Mouse (Mus musculus): ENCODE data around the gene Trim28. TPM values are rescaled to one million over a fixed set of nuclear protein-coding genes. Genes with fewer than 3 reads are reported as not detected.

Gene Trim28
- 362 TPM for total RNA-seq (2023)

DNA sequence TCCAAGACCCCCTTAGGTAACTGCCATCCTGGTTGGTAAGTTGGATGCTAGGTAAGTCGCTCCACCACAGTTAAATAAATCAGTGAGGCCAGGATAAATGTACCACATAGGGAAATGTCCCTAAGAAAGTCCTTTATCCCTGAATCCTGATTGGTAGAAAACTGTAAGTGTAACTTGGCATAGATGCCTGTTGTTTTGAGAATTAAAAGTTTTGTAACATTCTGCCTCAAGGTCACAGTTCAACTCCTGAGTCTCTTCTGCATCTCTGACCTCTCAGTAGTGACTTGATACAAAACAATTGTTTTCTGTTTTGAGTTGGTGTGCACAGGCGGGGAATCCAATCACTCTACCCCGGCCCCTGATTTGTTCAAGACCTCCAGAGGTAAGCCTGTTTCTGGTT lies at the start of gene Trim28:
Gene Trim28, plus strand, starts transcription at position 264 of the 400 bp plus-strand sequence.

DNA sequence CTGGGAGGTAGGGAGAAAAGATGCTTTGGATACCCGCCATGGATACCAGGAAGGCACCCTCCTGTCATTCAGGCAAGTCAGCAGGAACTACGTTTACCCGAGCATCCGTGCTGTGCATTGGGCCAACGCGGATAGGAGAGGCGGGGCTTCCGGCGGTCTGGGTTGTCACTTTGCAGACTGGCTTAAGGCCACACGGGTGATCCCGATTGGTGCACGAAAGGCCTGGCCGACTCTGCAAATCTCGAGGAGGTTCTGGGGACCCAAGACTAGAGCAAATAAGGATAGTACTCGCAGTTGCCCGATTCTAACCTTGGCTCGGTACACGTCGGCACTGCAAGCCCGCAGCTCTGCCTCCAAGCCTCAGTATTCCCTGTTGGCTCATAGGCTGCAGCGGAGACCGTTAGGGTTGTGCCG lies 33.2 kb upstream of the Trim28 start, which contains the start of gene Zfp324:
Gene Zfp324, plus strand, starts transcription at position 161 of the 414 bp plus-strand sequence.

DNA sequence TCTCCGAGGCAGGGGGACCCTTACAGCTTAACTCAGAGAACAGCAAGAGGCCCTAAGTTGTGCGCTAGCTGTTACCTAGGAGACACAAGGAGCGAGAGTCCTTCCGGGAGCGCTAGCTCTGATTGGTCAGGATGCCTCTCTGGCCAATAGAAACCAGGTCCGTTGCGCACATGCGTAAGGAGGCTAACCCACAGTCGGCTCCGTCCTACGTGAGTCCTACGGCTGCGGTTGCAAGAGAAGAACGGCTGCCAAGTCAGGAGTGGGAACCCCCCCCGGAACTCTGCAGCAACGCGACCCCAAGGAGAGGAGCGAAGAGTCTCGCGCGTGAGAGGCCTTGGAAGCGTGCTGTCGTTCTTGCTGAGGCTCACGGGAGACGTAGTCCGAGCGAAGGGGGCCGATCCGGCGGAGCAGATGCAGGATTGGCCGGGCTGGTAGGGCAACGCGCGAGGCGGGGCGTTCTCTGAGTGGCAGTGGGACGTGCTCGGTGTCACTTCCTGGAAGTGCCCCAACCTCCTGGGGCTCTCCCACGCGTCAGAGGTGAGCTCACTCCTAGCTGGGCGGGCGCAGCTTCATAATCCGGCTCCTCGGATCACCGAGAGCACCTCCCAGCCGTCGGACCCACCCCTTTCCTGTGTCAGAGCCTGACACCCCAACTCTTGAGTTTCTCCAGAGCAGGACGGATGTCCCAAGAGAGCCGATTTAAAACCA lies 21.1 kb upstream of the Trim28 start, which contains the start of gene Zfp446:
Gene Zfp446, plus strand, starts transcription at position 167 of the 708 bp plus-strand sequence.

DNA sequence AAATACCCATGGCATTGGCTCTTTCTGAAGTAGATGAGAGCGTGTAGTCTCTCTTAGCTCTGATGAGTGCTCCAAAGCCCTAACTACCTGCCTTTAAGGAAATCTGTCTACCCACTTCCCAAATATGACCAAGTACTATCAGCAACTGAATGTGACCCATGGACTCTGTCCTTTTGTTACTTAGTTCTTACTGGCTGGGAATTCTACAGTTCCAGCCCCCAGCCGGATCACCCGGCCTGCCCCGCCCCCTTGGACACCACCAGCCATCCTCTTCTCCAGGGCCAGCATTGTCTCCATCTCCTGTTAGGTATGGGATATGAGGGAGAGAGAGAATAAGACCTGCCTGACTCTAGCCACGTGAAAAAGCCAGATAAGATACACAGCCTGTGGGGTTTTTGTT lies 861 bp upstream of the Trim28 start, which contains the start of gene Slc27a5:
Gene Slc27a5, minus strand, starts transcription at position 140 of the 400 bp plus-strand sequence.

DNA sequence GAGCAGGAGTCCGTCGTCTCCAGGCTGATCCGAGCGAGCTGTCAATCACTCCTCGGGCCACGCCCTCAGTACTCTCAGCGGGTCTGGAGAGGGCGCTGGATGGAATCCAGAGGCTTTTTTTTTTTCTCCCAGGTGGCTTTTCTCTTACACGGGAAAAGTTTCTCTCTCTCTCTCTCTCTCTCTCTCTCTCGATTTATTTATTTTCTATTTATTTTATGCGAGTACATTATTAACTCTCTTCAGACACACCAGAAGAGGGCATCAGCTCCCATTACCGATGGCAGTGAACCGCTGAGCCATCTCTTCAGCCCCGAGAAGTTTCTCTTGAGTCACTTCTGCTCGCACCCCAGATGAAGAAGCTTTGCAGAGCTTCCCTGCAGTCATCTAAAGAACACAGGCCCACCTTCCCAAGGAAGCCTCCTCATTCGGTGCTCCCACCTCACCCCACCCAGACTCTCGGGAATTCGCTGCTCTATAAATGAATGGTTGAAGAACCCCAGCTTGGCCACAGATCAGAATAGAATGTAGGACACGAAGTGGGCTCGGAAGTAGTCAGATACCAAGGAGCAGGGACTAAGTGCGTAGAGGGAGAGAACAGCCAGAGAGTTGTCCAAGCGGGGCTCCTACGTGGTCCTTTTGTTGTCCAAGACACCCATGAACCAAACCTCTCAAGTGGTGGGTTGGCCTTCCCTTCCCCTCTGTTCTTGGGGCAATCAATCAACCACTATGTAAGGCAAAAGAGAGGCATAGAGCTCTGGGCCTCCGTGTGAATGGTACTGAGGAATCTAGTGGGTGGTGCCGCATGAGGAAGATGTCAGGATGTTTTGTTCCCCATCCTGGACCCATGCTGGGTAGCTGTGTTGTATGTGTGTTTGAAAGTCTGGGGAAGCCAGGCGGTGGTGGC lies 11.3 kb downstream of the Trim28 start, which contains the start of gene Zbtb45:
Gene Zbtb45, minus strand, starts transcription at position 30 of the 904 bp plus-strand sequence.

DNA sequence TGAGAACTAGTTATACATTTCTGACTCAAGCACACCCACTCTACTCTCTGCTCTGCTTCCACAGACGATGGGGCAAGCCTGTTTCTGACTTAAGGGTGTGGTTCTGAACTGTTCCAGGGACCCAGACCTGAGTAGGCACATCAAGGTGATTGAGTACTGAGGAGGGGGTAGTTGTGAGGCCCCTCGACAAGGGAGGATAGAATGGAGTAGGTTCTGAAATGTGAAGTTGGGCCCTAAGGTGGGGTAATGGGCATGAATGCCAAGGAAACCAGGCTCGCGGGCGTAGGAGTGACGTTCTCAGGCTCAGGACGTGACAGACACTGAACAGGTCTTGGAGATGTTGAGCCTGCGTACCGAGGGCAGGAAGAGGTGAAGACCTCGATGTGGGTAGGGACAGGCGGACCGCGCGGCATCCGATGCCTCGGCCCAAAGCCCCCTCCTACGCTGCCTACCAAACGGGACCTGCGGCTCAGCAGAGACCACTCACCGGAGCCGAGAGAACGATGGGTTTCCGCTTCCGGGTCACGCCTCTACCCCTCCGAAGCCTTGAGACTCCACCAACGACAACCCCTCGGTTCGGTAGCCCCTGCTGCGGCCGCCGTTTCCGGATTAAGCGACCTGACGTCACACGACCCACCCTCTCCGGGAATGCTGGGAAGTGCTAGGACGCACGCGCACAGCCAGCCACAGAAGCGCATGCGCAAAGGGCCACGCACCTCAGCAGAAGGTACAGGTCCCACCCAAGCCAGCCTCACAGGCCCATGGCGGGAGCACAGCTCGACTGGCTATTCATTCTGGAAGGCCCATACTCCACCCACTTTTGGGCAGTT lies 35.4 kb downstream of the Trim28 start, which contains the start of gene Chmp2a:
Gene Chmp2a, minus strand, starts transcription at position 660 of the 830 bp plus-strand sequence.

DNA sequence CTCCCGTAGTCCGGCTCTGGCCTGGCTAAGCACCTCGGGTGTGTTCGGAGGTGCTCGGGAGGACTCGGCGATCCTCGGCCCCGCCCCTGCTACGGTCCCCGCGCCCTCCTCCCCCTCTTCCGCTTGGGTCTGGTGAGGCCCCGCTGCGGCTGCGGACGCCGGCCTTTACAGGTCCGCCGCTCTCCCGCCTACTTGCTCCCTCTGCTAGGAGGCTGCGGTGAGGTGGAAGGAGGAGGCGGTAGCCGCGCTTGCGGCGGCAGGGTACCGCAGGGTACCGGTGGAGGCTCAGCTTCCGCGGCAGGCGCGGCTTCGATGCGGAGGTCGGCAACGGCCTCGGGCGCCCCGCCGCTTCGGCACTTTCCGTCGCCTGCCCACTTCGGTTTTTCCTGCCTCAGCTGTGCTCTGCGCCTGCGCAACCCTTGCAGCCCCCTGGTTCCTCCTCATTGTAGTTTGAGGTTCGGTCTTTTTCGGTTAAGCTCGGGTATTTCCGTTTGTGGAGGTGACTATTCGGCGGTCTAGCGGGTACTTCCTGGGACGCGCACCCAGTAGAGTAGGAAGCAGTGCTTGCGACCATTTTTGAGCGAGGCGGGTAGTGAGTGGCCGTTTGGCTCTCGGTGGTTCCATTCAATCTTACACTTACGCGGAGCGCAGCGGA lies 39.1 kb downstream of the Trim28 start, which contains the start of gene Ube2m:
Gene Ube2m, minus strand, starts transcription at position 375 of the 655 bp plus-strand sequence.

DNA sequence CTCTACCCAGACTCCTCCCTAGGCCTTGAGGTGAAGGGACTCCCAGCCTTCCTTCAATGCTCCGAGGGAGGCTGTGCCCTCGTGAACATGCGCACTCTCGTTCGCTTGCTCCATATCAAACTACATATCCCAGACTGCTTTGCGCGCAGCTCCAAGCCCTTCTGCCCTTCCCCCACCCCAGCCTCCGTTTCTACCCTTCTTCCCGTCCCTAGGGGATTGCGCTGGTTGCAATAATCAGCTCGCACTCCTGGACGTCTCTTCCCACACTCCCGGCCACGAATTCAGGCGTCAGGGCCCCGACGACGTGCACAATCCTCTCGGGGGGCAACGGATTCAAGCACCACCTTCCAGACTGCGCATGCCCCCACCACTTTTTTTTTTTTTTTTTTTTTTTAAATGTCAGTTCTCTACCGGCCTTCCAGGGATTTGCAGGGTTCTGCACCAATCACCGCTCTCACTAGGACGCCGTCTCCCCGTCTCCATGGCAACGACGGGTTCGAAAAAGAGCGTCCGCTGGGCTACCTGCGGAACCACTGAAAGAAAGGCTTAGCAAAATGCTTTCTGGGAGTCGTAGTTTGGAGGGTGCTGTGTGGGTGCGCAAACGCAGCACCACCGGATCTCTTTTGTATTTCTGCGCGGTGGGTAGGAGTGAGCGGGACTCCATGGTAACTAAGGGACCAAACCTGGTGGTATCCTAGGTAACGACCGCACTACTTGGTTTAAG lies 55.5 kb downstream of the Trim28 start, which contains the start of gene Mzf1:
Gene Mzf1, minus strand, starts transcription at position 478 of the 724 bp plus-strand sequence.

Other genes with a start within 250 kb of the Trim28 start
- gene Zscan18, start 195.5 kb upstream of the Trim28 start, total RNA-seq (2023) = 16.5 TPM
- 9.0 TPM for gene Zfp329, start 180.3 kb upstream of the Trim28 start, total RNA-seq (2023)
- 112 TPM for gene Zfp110, start 164.4 kb upstream of the Trim28 start, total RNA-seq (2023)
- 0.82 TPM for gene Zfp128, start 117.9 kb upstream of the Trim28 start, total RNA-seq (2023)
- gene Zscan22, start 101.3 kb upstream of the Trim28 start, total RNA-seq (2023) = 8.8 TPM
- gene Rps5, start 76.8 kb upstream of the Trim28 start, total RNA-seq (2023) = 2,676 TPM
- gene Rnf225, start 71.7 kb upstream of the Trim28 start, total RNA-seq (2023) = 1.3 TPM
- 1.5 TPM for gene Zfp324, start 33.3 kb upstream of the Trim28 start, total RNA-seq (2023)
- 7.4 TPM for gene Zfp446, start 21.3 kb upstream of the Trim28 start, total RNA-seq (2023)
- gene Slc27a5, start 922 bp upstream of the Trim28 start, total RNA-seq (2023) = 0.35 TPM
- gene Zbtb45, start 10.9 kb downstream of the Trim28 start, total RNA-seq (2023) = 11.5 TPM
- 90.7 TPM for gene Chmp2a, start 35.7 kb downstream of the Trim28 start, total RNA-seq (2023)
- 77.5 TPM for gene Ube2m, start 39.2 kb downstream of the Trim28 start, total RNA-seq (2023)
- gene Mzf1, start 55.6 kb downstream of the Trim28 start, total RNA-seq (2023) = 0.64 TPM
- not detected for gene Vmn1r85, start 96.1 kb downstream of the Trim28 start, total RNA-seq (2023)
- not detected for gene Vmn1r86, start 120.8 kb downstream of the Trim28 start, total RNA-seq (2023)
- not detected for gene Vmn1r87, start 141.0 kb downstream of the Trim28 start, total RNA-seq (2023)
- gene Vmn1r88, start 160.5 kb downstream of the Trim28 start, total RNA-seq (2023) = 0.09 TPM
- not detected for gene Vmn1r89, start 213.9 kb downstream of the Trim28 start, total RNA-seq (2023)